Mouse (Mus musculus) stomach, postnatal 0 days (tissue): ENCODE data around the gene Tfam. TPM values are rescaled to one million over a fixed set of nuclear protein-coding genes. Genes with fewer than 3 reads are reported as not detected.

Source experiments
- ATAC-seq: fragments of 200-750 bp; cut with Nextera tagmentation; 2 replicates; pipeline ENCODE4 v1.8.0; 2017; ENCODE audit not compliant: low FRiP score, low TSS enrichment
- DNase-seq: peaks from one replicate; pipeline ENCODE4 v3.0.0-alpha.2; 2016; ENCODE audit warnings: low spot score
- H3K27ac ChIP-seq: fragments of 300-500 bp; sonication (generic); replicated peaks from 2 replicates; pipeline ENCODE4 v1.5.1; 2014; ENCODE audit warnings: mild to moderate bottlenecking, control low read depth
- H3K27me3 ChIP-seq: fragments of 300-500 bp; sonication (generic); 2 replicates; pipeline ENCODE4 v1.6.1; 2014; ENCODE audit warnings: low read length; ENCODE audit not compliant: control insufficient read depth, insufficient read depth
- H3K36me3 ChIP-seq: fragments of 300-500 bp; sonication (generic); 2 replicates; pipeline ENCODE4 v1.6.1; 2014; ENCODE audit warnings: low read length, mixed read lengths; ENCODE audit not compliant: control insufficient read depth, insufficient read depth
- H3K4me1 ChIP-seq: fragments of 300-500 bp; sonication (generic); replicated peaks from 2 replicates; pipeline ENCODE4 v1.6.1; 2014; ENCODE audit warnings: antibody characterized with exemption; ENCODE audit not compliant: control insufficient read depth, insufficient read depth
- H3K4me2 ChIP-seq: fragments of 300-500 bp; sonication (generic); replicated peaks from 2 replicates; pipeline ENCODE4 v1.6.1; 2014; ENCODE audit warnings: low read depth, mild to moderate bottlenecking, control low read depth, moderate library complexity
- H3K4me3 ChIP-seq: fragments of 300-500 bp; sonication (generic); 2 replicates; pipeline ENCODE4 v1.5.1; 2014; ENCODE audit warnings: low read depth, low read length, control low read depth
- H3K9ac ChIP-seq: fragments of 300-500 bp; sonication (generic); 2 replicates; pipeline ENCODE4 v1.6.1; 2014; ENCODE audit warnings: mild to moderate bottlenecking, low read length, control low read depth, mixed read lengths
- H3K9me3 ChIP-seq: fragments of 300-500 bp; sonication (generic); 2 replicates; pipeline ENCODE4 v1.6.1; 2016; ENCODE audit warnings: low read length; ENCODE audit not compliant: control insufficient read depth
- CTCF ChIP-seq: IDR thresholded peaks from 2 replicates; pipeline ENCODE4 v1.5.1; 2016; ENCODE audit warnings: antibody characterized with exemption, low read depth, mild to moderate bottlenecking, moderate library complexity
- EP300 ChIP-seq: optimal IDR thresholded peaks from 2 replicates; pipeline ENCODE3; 2016; ENCODE audit warnings: antibody characterized with exemption
- WGBS: fragments of 180-500 bp; shearing (Covaris S2); extraction: QIAGEN DNeasy Blood & Tissue Kit; methylation state at CpG from one replicate; pipeline ENCODE4 v1.1.7; 2014; 5-methylcytosine and 5-hydroxymethylcytosine counted together
- polyA plus RNA-seq: library from polyadenylated mRNA; unstranded; fragments of >200 nt; fragmentation: Nextera tagmentation; extraction: Ambion mirVana; gene quantifications from 2 replicates; pipeline ENCODE4 v1.2.1, GENCODE M21; 2015

The Tfam gene
- polyA plus RNA-seq, 1 experiment from 2014 or later, result 33.2 TPM

DNA sequence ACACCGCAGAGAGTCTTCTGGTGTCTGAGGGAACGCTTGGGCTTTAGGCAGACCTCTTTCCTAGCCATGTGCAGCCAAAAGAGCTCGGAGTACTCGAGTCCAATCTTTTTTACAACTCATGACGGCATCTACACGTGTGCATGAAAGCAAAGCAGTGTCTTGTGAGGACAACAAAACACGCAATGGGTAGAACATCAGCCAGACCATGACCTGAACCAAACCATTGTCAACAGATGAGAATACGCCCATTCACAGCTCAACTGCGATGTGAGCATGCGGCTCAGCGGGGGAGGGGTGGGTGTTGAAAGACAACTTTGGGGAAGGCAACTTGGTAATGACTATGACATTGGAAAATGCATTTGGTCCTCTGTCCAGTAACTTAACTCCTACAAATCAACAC lies 29.4 kb upstream of the Tfam start:
- WGBS, result 79% methylated on average over 11 of the region's 11 CpGs
- Histone ChIP-seq H3K9me3 (no peaks in the 10 kb centered on the region), H3K9ac (no peak overlapping the region), H3K4me2 (no peak overlapping the region), H3K4me1 (no peaks in the 10 kb centered on the region), H3K27me3 (no peaks in the 10 kb centered on the region), H3K27ac (no peak overlapping the region), H3K36me3 (no peaks in the 10 kb centered on the region), H3K4me3 (no peak overlapping the region)
- ATAC-seq (no peak), DNase-seq (no peak)
- TF ChIP-seq EP300, result no peak
- no peak for TF ChIP-seq CTCF

DNA sequence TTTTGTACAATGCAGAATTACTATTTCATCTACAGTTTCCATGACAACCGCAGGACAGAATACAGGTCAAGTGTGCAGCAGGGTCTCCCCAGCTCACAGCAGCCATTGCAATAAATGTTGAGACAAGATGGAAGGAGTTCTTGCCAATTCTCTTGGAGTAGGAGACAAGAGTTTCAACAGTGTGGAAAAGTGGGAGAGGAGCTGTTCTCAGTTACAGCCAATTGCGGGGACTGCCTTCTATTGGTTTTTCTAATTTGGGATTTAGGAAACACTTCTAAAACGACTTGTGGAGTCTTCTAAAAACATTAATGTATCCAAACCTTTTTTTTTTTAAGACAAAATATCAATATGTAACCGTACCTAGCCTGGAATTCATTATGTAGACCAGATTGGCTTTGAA lies 27.0 kb upstream of the Tfam start:
- 83% methylated on average over 4 of the region's 4 CpGs for WGBS
- no peak overlapping the region for H3K4me2 ChIP-seq

DNA sequence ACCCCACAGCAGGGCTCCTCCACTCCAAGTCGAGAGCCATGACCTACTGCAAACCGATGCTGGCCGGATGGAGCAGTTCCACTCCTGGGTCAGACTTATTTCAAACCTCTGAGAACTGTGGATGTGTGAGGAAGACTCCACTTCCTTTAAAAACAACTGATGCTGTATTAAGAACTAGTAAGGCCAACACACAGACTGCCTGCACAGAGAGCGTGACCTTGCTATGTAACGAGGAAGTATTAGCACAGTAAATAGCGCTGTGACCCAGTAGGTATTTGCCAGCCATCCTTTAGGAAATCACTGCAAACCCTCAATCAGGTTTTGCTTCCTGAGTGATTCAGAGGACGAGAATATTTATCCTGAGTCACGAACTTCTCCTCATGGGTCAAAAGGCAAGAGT lies 23.6 kb upstream of the Tfam start:
- 67% methylated on average over 8 of the region's 8 CpGs for WGBS
- H3K36me3 ChIP-seq, result no peaks in the 10 kb centered on the region
- no peaks in the 10 kb centered on the region for H3K27me3 ChIP-seq
- TF ChIP-seq EP300 (no peak), CTCF (no peak)
- no peak overlapping the region for H3K4me2 ChIP-seq
- no peak overlapping the region for H3K4me3 ChIP-seq
- H3K9me3 ChIP-seq, result no peaks in the 10 kb centered on the region
- DNase-seq, result peak; percentile 27
- no peaks in the 10 kb centered on the region for H3K4me1 ChIP-seq
- H3K27ac ChIP-seq, result peak overlapping the region; percentile 61
- H3K9ac ChIP-seq, result no peak overlapping the region
- ATAC-seq, result peak; percentile 97

More for the DNA sequence above, 27.0 kb upstream of the Tfam start:
- Histone ChIP-seq H3K27ac (no peak overlapping the region), H3K4me3 (no peak overlapping the region), H3K27me3 (no peaks in the 10 kb centered on the region), H3K9me3 (no peaks in the 10 kb centered on the region), H3K4me1 (no peaks in the 10 kb centered on the region), H3K36me3 (no peaks in the 10 kb centered on the region), H3K9ac (no peak overlapping the region)
- no peak for TF ChIP-seq EP300
- no peak for TF ChIP-seq CTCF
- no peak for ATAC-seq
- no peak for DNase-seq

- Histone ChIP-seq H3K27ac (no peak overlapping the region), H3K4me1 (no peaks in the 10 kb centered on the region), H3K36me3 (no peaks in the 10 kb centered on the region), H3K27me3 (no peaks in the 10 kb centered on the region), H3K4me3 (no peak overlapping the region), H3K9ac (no peak overlapping the region), H3K9me3 (no peaks in the 10 kb centered on the region), H3K4me2 (no peak overlapping the region)
- DNase-seq, result no peak
- WGBS, result 94% methylated on average over 5 of the region's 5 CpGs
- TF ChIP-seq CTCF (no peak), EP300 (no peak)
- ATAC-seq, result no peak
These were observed 20.9 kb upstream of the Tfam start for GRCm38 (mm10) chr10:71258943-71259342.

DNA sequence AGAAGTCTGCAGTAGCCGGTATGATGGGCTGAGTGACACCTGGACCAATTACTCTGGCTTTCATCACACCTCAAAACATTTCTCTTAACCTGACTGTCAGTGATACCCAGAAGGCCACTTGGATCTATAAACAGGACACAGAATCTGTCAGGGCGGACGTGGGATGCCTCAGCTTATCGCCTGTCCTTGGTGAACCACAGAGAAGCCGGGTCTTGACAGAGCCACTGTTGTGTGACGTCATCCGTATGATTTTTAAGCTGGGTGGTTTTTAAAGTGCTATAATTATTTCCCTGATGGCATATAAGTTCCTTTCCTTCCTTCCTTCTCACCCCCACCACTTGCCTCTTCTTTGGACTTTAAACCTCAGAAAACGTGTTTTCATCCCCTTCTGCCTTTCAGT lies 20.4 kb upstream of the Tfam start:
- DNase-seq (no peak), ATAC-seq (no peak)
- Histone ChIP-seq H3K27me3 (no peaks in the 10 kb centered on the region), H3K36me3 (no peaks in the 10 kb centered on the region), H3K4me3 (no peak overlapping the region), H3K4me1 (no peaks in the 10 kb centered on the region), H3K9ac (no peak overlapping the region), H3K4me2 (no peak overlapping the region), H3K9me3 (no peaks in the 10 kb centered on the region), H3K27ac (no peak overlapping the region)
- TF ChIP-seq CTCF (no peak), EP300 (no peak)
- 87% methylated on average over 8 of the region's 8 CpGs for WGBS

GRCm38 (mm10) chr10:71253147-71253546 lies 15.1 kb upstream of the Tfam start:
- H3K4me2 ChIP-seq, result no peak overlapping the region
- DNase-seq (no peak), ATAC-seq (no peak)
- no peak overlapping the region for H3K9ac ChIP-seq
- H3K36me3 ChIP-seq, result no peaks in the 10 kb centered on the region
- no peaks in the 10 kb centered on the region for H3K4me1 ChIP-seq
- H3K27ac ChIP-seq, result no peak overlapping the region
- no peaks in the 10 kb centered on the region for H3K9me3 ChIP-seq
- TF ChIP-seq CTCF (no peak), EP300 (no peak)
- WGBS, result 66% methylated on average over 4 of the region's 4 CpGs
- H3K4me3 ChIP-seq, result no peak overlapping the region
- H3K27me3 ChIP-seq, result no peaks in the 10 kb centered on the region
